Mouse (Mus musculus) T-cell, adult 66 days (primary cell): ENCODE results near the gene Cyp26c1. TPM values are rescaled to one million over a fixed set of nuclear protein-coding genes. Genes with fewer than 3 reads are reported as not detected.

Source experiments
- total RNA-seq, 2 experiments: library from RNA; stranded (reverse); gene quantifications; 3 replicates in 1 of 2; 4 replicates in 1 of 2; pipeline ENCODE4 v1.2.4; 2023

Gene Cyp26c1
- total RNA-seq = under 1 TPM in 1 of 2 experiments, not detected in 1; 0.52 TPM

DNA sequence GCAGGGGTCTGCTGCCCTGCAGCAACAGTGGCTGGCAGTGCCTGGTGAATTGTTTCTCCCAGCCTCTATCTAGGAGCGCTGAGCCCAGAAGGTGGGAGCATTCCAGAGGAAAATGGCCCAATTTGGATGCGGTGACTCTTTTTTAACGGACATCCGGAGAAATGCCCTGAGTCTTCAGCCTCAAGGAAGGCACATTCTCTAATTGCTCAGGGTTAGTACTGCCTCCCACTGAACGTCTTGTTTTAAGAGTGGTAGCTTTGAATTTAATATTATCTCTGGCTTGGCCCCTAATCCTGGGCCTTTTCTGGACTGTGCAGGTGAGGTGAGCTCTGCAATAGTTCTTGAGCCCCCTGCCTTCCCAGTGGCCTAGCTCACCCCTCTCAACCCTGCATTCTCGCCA lies at the start of gene Cyp26c1:
Gene Cyp26c1, plus strand, starts transcription at position 301 of the 400 bp plus-strand sequence.

DNA sequence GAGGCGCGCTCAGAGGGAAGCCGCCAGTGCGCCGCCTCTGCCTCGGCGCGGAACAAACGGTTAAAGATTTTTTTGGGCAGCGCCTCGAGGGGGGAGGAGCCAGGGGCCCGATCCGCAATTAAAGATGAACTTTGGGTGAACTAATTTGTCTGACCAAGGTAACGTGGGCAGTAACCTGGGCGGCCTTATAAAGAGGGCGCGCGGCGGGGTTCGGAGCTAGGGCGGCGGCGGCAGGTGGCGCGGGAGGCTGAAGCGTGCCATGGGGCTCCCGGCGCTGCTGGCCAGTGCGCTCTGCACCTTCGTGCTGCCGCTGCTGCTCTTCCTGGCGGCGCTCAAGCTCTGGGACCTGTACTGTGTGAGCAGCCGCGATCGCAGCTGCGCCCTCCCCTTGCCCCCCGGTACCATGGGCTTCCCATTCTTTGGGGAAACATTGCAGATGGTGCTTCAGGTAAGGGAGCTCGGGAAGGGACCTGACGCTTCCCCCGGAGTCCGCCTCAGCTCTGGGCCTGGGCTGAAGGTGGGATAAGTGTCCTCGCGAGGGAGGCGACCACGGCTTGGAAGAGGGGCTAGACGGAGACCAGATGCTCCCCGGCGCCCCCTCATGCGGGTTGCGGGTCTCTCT lies 12.4 kb downstream of the Cyp26c1 start, which contains the start of gene Cyp26a1:
Gene Cyp26a1, plus strand, starts transcription at position 148 of the 622 bp plus-strand sequence.

Other genes with a start within 250 kb of the Cyp26c1 start
- 10 to 100 TPM; 24.2 to 24.3 TPM for gene Exoc6, start 135.2 kb upstream of the Cyp26c1 start, total RNA-seq
- not detected for gene Cyp26a1, start 12.2 kb downstream of the Cyp26c1 start, total RNA-seq